Mouse (Mus musculus): ENCODE results near the gene Tdrd9.

DNA sequence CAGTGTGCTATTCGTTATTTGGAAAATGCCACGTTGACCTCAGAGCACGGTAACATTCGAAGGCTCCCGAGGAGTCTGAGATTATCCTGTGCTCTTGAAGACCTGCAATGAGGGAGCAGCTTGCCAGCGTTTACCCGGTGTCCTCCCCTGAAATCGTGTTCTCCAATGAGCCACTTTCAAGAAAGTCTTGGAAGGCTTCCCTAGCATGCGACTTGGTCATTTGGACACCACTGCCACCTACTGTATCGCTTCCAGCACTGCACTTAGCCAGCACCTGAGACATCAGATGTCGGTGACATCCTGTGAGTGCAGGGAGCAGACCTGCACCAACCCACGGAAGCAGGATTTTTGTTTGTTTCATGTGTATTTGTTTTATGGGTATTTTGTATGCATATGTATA lies 119.7 kb downstream of the Tdrd9 start:
- TF ChIP-seq POLR2A (IDR thresholded peaks at IDR 0.05; ENCODE audit: extremely low read depth, insufficient read depth, low read length) (no peak), CTCF (IDR thresholded peaks at IDR 0.05; ENCODE audit: extremely low read depth, insufficient read depth, low read length) (peak; percentile 98)

Data from cortical plate, adult 2 months (tissue).